Mouse (Mus musculus) embryonic fibroblast, embryonic 13.5 days (primary cell): Measurements from ENCODE around the gene Slc9a4.

Experiments used
- CTCF ChIP-seq: IDR thresholded peaks from 2 replicates; pipeline ENCODE4 v1.5.1; 2011; ENCODE audit warnings: mild to moderate bottlenecking, control low read depth, low read length, moderate library complexity, borderline replicate concordance; ENCODE audit not compliant: insufficient read depth
- POLR2A ChIP-seq: IDR thresholded peaks from 2 replicates; pipeline ENCODE4 v1.6.1; 2011; ENCODE audit warnings: low read depth, mild to moderate bottlenecking, control low read depth, low read length, moderate library complexity

DNA sequence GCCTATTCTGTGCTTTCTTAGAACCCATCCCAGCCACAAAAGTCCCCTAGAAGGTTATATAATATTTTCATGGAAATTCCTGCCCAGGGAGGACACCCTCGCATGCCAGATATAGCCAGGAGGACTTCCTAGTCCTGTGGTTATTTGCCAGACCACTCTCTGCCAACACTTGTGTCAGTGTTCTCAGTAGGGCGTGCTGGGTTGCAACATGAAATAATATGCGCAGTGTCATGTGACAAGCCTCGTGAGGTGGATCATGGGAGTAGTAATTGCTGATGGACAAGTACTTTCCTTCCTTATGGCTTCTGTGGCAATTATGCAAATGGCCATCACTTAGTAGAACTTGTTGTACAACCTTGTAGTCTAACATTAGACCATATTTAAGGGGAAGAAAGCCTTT lies 11.1 kb downstream of the Slc9a4 start:
- no peak for TF ChIP-seq CTCF
- no peak for TF ChIP-seq POLR2A
